Mouse (Mus musculus) stomach, embryonic 15.5 days (tissue): Measurements from ENCODE around the gene Cog4. TPM values are rescaled to one million over a fixed set of nuclear protein-coding genes. Genes with fewer than 3 reads are reported as not detected.
A peak's percentile ranks its signal among the peaks of the same experiment; 100 is the strongest.
"Not testable (repeated sequence)": the region's sequence is repeated elsewhere in the genome, so short reads cannot be mapped to it uniquely, and the experiment has no call there.

Source experiments
- ATAC-seq: fragments of 200-750 bp; cut with Nextera tagmentation; 2 replicates; pipeline ENCODE4 v1.8.0; 2017; ENCODE audit warnings: low read depth, moderate number of reproducible peaks, moderate TSS enrichment; ENCODE audit not compliant: insufficient read depth, low FRiP score
- H3K27ac ChIP-seq: fragments of 300-500 bp; sonication (generic); 2 replicates; pipeline ENCODE4 v1.5.1; 2015; ENCODE audit warnings: mild to moderate bottlenecking, inconsistent platforms
- H3K27me3 ChIP-seq: fragments of 300-500 bp; sonication (generic); replicated peaks from 2 replicates; pipeline ENCODE4 v1.6.1; 2015; ENCODE audit warnings: inconsistent platforms
- H3K36me3 ChIP-seq: fragments of 300-500 bp; sonication (generic); 2 replicates; pipeline ENCODE4 v1.6.1; 2015; ENCODE audit warnings: inconsistent platforms
- H3K4me1 ChIP-seq: fragments of 300-500 bp; sonication (generic); 2 replicates; pipeline ENCODE4 v1.6.1; 2015; ENCODE audit warnings: inconsistent platforms
- H3K4me2 ChIP-seq: fragments of 300-500 bp; sonication (generic); 2 replicates; pipeline ENCODE4 v1.6.1; 2015; ENCODE audit warnings: mild to moderate bottlenecking, inconsistent platforms
- H3K4me3 ChIP-seq: fragments of 300-500 bp; sonication (generic); replicated peaks from 2 replicates; pipeline ENCODE4 v1.5.1; 2015; ENCODE audit warnings: inconsistent platforms
- H3K9ac ChIP-seq: fragments of 300-500 bp; sonication (generic); 2 replicates; pipeline ENCODE4 v1.6.1; 2015; ENCODE audit warnings: inconsistent platforms
- H3K9me3 ChIP-seq: fragments of 300-500 bp; sonication (generic); 2 replicates; pipeline ENCODE4 v1.6.1; 2016; ENCODE audit warnings: inconsistent platforms
- WGBS: fragments of 180-500 bp; shearing (Covaris S2); methylation state at CpG from one replicate; pipeline ENCODE4 v1.1.7; 2015; 5-methylcytosine and 5-hydroxymethylcytosine counted together
- polyA plus RNA-seq: library from polyadenylated mRNA; unstranded; fragments of >200 nt; fragmentation: Nextera tagmentation; extraction: Ambion mirVana; gene quantifications from 2 replicates; pipeline ENCODE4 v1.2.1, GENCODE M21; 2015

Gene Cog4
- polyA plus RNA-seq, 1 experiment from 2014 or later: 65.0 TPM

- Histone ChIP-seq H3K9me3 (no peaks in the 10 kb centered on the region), H3K36me3 (no peaks in the 10 kb centered on the region), H3K9ac (no peak overlapping the region), H3K4me1 (no peaks in the 10 kb centered on the region), H3K27me3 (no peaks in the 10 kb centered on the region), H3K4me2 (no peak overlapping the region), H3K27ac (no peak overlapping the region), H3K4me3 (no peak overlapping the region)
- WGBS: 63% methylated on average over 9 of the region's 9 CpGs
- ATAC-seq: no peak
Observed at GRCm38 (mm10) chr8:110895254-110895653, 48.9 kb downstream of the Cog4 start.

GRCm38 (mm10) chr8:110895812-110896211, 49.4 kb downstream of the Cog4 start:
- 0 out of 2 replicates have a peak, but pooled peaks cover under 1% of the 10 kb centered on the region for H3K4me1 ChIP-seq
- no peaks in the 10 kb centered on the region for H3K9me3 ChIP-seq
- H3K36me3 ChIP-seq: no peaks in the 10 kb centered on the region
- H3K4me2 ChIP-seq: no peak overlapping the region
- no peaks in the 10 kb centered on the region for H3K27me3 ChIP-seq
- H3K27ac ChIP-seq: no peak overlapping the region
- 92% methylated on average over 13 of the region's 13 CpGs for WGBS
- H3K9ac ChIP-seq: no peak overlapping the region
- ATAC-seq: no peak
- H3K4me3 ChIP-seq: no peak overlapping the region

- no peaks in the 10 kb centered on the region for H3K27me3 ChIP-seq
- peaks cover 8% of the 10 kb centered on the region; the same call in 1 of the 2 replicates for H3K4me1 ChIP-seq
- H3K4me3 ChIP-seq: no peak overlapping the region
- no peak for ATAC-seq
- no peak overlapping the region for H3K27ac ChIP-seq
- H3K4me2 ChIP-seq: no peak overlapping the region
- no peaks in the 10 kb centered on the region for H3K9me3 ChIP-seq
- H3K9ac ChIP-seq: no peak overlapping the region
- no peaks in the 10 kb centered on the region for H3K36me3 ChIP-seq
- WGBS: 92% methylated on average over 6 of the region's 6 CpGs
Observed at GRCm38 (mm10) chr8:110897495-110897894, 51.1 kb downstream of the Cog4 start.

GRCm38 (mm10) chr8:110901056-110901455, 54.7 kb downstream of the Cog4 start:
- Histone ChIP-seq H3K27me3 (no peaks in the 10 kb centered on the region), H3K4me1 (peaks cover 8% of the 10 kb centered on the region; the same call in 1 of the 2 replicates), H3K36me3 (no peaks in the 10 kb centered on the region), H3K4me2 (peak overlapping the region; percentile 16; the same call in 1 of the 2 replicates), H3K4me3 (no peak overlapping the region), H3K27ac (peak overlapping the region; percentile 19; the same call in 1 of the 2 replicates), H3K9me3 (no peaks in the 10 kb centered on the region), H3K9ac (no peak overlapping the region)
- 44% methylated on average over 3 of the region's 3 CpGs for WGBS
- ATAC-seq: peak; percentile 50

- H3K36me3 ChIP-seq: no peaks in the 10 kb centered on the region
- H3K4me3 ChIP-seq: peak within 1 kb of the TSS; percentile 80
- H3K9me3 ChIP-seq: no peaks in the 10 kb centered on the region
- no peak within 1 kb of the TSS; the same call in 1 of the 2 replicates for H3K27ac ChIP-seq
- ATAC-seq: peak; percentile 90
- WGBS: 2% methylated on average over 30 of the region's 30 CpGs
- H3K4me1 ChIP-seq: peaks cover 8% of the 10 kb centered on the region; the same call in 1 of the 2 replicates
- H3K4me2 ChIP-seq: peak within 1 kb of the TSS; percentile 70
- peak within 1 kb of the TSS; percentile 61; the same call in 1 of the 2 replicates for H3K9ac ChIP-seq
- H3K27me3 ChIP-seq: no peaks in the 10 kb centered on the region
Observed at GRCm38 (mm10) chr8:110901839-110902578, 55.6 kb downstream of the Cog4 start, which contains the start of gene Fuk. Fuk (minus strand) TSS chr8:110902488.

- H3K4me2 ChIP-seq: peak overlapping the region; percentile 70
- H3K9ac ChIP-seq: no peak overlapping the region
- peak overlapping the region; percentile 80 for H3K4me3 ChIP-seq
- H3K27me3 ChIP-seq: no peaks in the 10 kb centered on the region
- WGBS: 62% methylated on average over 2 of the region's 2 CpGs
- H3K36me3 ChIP-seq: no peaks in the 10 kb centered on the region
- H3K4me1 ChIP-seq: peaks cover 8% of the 10 kb centered on the region; the same call in 1 of the 2 replicates
- no peaks in the 10 kb centered on the region for H3K9me3 ChIP-seq
- no peak for ATAC-seq
- H3K27ac ChIP-seq: no peak overlapping the region
Observed at GRCm38 (mm10) chr8:110902579-110902965, 56.2 kb downstream of the Cog4 start.

- H3K27ac ChIP-seq: no peak overlapping the region
- ATAC-seq: no peak
- H3K4me3 ChIP-seq: no peak overlapping the region
- no peaks in the 10 kb centered on the region for H3K36me3 ChIP-seq
- no peak overlapping the region for H3K9ac ChIP-seq
- no peaks in the 10 kb centered on the region for H3K9me3 ChIP-seq
- H3K4me2 ChIP-seq: no peak overlapping the region
- H3K27me3 ChIP-seq: no peaks in the 10 kb centered on the region
- 87% methylated on average over 6 of the region's 6 CpGs for WGBS
- peaks cover 8% of the 10 kb centered on the region; the same call in 1 of the 2 replicates for H3K4me1 ChIP-seq
Observed at GRCm38 (mm10) chr8:110905404-110905803, 59.0 kb downstream of the Cog4 start.

- no peaks in the 10 kb centered on the region for H3K9me3 ChIP-seq
- no peaks in the 10 kb centered on the region for H3K27me3 ChIP-seq
- 0 out of 2 replicates have a peak, but pooled peaks cover under 1% of the 10 kb centered on the region for H3K4me1 ChIP-seq
- no peak overlapping the region for H3K27ac ChIP-seq
- 78% methylated on average over 1 of the region's 1 CpGs for WGBS
- H3K9ac ChIP-seq: no peak overlapping the region
- no peak overlapping the region for H3K4me2 ChIP-seq
- ATAC-seq: no peak
- no peak overlapping the region for H3K4me3 ChIP-seq
- H3K36me3 ChIP-seq: no peaks in the 10 kb centered on the region
Observed at GRCm38 (mm10) chr8:110906682-110907081, 60.3 kb downstream of the Cog4 start.

GRCm38 (mm10) chr8:110909850-110910249, 63.5 kb downstream of the Cog4 start:
- not testable (repeated sequence) for H3K27ac ChIP-seq, H3K4me2 ChIP-seq, ATAC-seq, H3K36me3 ChIP-seq, H3K4me1 ChIP-seq, H3K4me3 ChIP-seq, H3K9me3 ChIP-seq, H3K9ac ChIP-seq, H3K27me3 ChIP-seq

GRCm38 (mm10) chr8:110911576-110912570, 65.5 kb downstream of the Cog4 start:
- no peak for ATAC-seq

GRCm38 (mm10) chr8:110917415-110917814, 71.0 kb downstream of the Cog4 start:
- no peak overlapping the region for H3K27ac ChIP-seq
- 59% methylated on average over 2 of the region's 2 CpGs for WGBS
- no peak for ATAC-seq

More at GRCm38 (mm10) chr8:110911576-110912570, 65.5 kb downstream of the Cog4 start:
- H3K9ac ChIP-seq: no peak overlapping the region
- no peaks in the 10 kb centered on the region for H3K9me3 ChIP-seq
- no peak overlapping the region for H3K27ac ChIP-seq
- H3K4me2 ChIP-seq: no peak overlapping the region
- 79% methylated on average over 15 of the region's 15 CpGs for WGBS
- H3K4me1 ChIP-seq: no peaks in the 10 kb centered on the region
- H3K4me3 ChIP-seq: no peak overlapping the region
- H3K27me3 ChIP-seq: no peaks in the 10 kb centered on the region
- H3K36me3 ChIP-seq: no peaks in the 10 kb centered on the region

More at GRCm38 (mm10) chr8:110917415-110917814, 71.0 kb downstream of the Cog4 start:
- Histone ChIP-seq H3K36me3 (no peaks in the 10 kb centered on the region), H3K4me3 (no peak overlapping the region), H3K9me3 (no peaks in the 10 kb centered on the region), H3K9ac (no peak overlapping the region), H3K27me3 (no peaks in the 10 kb centered on the region), H3K4me2 (no peak overlapping the region), H3K4me1 (peaks cover 23% of the 10 kb centered on the region)
